Mouse (Mus musculus): Measurements from ENCODE around the gene 4933427D14Rik.

DNA sequence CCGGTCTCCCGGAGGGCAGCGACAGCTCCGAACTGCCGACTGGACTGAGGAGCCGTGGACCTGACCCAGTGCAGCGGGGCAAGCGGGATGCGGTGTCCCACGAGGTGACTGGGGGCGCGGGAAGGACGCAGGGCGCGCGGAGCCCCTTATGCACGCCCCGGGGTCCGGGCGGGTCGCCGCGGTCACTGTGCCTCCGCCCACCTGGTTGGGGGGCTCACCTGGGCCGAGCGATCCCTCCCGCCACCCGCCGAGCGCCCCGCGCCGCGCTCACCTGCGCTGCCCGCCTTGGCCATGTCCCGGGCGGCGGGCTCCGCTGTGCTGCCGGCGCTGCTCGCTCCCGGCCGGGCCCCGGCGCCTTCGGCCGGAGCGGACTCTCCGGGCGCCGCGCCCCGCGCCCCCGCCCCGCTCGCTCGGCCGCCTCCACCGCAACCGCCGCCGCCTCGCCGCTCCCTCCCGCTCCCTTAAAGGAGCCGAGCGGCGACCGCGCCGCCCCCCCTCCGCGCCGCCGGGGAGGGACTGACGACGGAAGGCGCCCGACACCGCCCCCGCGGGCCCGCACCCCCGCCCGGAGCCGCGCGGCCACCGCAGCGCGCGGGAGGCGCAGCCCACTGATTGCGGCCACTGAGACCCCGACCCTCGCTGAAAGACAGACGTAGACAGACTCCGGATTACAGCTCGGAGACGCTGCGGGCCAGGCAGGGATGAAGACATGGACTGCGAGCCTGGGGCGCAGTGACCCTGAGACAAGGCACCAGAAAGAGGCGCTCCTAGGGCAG lies 71.7 kb downstream of the 4933427D14Rik start, which contains the start of gene Pitpnm3:
- TF ChIP-seq CTCF (IDR thresholded peaks at IDR 0.05) (no peak), EP300 (IDR thresholded peaks at IDR 0.05) (no peak)
